Mouse (Mus musculus): ENCODE data around the gene Fchsd2.

DNA sequence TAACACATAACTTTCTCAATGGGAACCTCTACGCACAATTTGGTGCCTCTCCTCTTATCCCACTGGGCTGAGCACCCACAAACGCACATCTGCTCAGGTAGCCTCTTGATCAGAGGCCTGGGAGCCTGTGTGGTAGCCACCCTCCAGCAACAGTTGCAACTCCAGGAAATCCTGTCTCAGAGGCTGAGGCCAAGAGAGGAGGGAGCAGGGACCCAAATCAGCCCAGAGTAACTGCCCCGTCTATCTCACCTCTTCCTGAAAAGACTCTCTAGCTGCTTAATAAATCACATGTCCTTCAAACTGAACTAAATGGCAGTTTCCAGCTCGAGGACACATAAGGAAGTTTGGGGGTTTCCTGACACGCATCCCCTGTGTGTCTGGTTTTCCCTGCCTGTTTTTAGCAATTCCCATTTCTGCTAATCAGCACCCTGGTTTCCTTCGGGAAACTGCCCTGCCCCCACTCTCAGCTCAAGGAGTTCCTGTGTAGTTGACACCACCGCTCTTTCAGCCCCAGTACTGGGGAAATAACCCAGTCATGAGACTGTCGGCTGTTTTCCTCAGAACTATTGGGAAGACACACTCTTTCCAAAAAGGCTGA, 18.4 kb upstream of the Fchsd2 start:
- TF ChIP-seq CTCF (IDR thresholded peaks at IDR 0.05; ENCODE audit: low read depth, low read length), result no peak
- no peak for TF ChIP-seq POLR2AphosphoS5 (IDR thresholded peaks at IDR 0.05; ENCODE audit: insufficient replicate concordance, low read depth, low read length)
- TF ChIP-seq GATA1 (IDR thresholded peaks at IDR 0.05; ENCODE audit: borderline replicate concordance, low read length), result no peak

Data from G1E (cell line).